Mouse (Mus musculus) midbrain, embryonic 11.5 days (tissue): ENCODE data around the gene Dyrk4. TPM values are rescaled to one million over a fixed set of nuclear protein-coding genes. Genes with fewer than 3 reads are reported as not detected.

Experiments
- ATAC-seq: fragments of 200-750 bp; cut with Nextera tagmentation; 2 replicates; pipeline ENCODE4 v1.8.0; 2017; ENCODE audit warnings: moderate TSS enrichment, moderate library complexity; ENCODE audit not compliant: low FRiP score
- DNase-seq: peaks from one replicate; pipeline ENCODE4 v3.0.0; 2015; ENCODE audit warnings: low spot score; ENCODE audit errors: missing footprints
- H3K27ac ChIP-seq: fragments of 300-500 bp; sonication (generic); 2 replicates; pipeline ENCODE4 v1.5.1; 2014; ENCODE audit warnings: low read depth, low read length
- H3K27me3 ChIP-seq: fragments of 300-500 bp; sonication (generic); 2 replicates; pipeline ENCODE4 v1.6.1; 2014; ENCODE audit warnings: mild to moderate bottlenecking, low read length, moderate library complexity, mixed read lengths; ENCODE audit not compliant: control insufficient read depth, insufficient read depth
- H3K36me3 ChIP-seq: fragments of 300-500 bp; sonication (generic); 2 replicates; pipeline ENCODE4 v1.6.1; 2014; ENCODE audit warnings: mild to moderate bottlenecking, low read length, moderate library complexity, mixed read lengths; ENCODE audit not compliant: control insufficient read depth, insufficient read depth
- H3K4me1 ChIP-seq: fragments of 300-500 bp; sonication (generic); 2 replicates; pipeline ENCODE4 v1.6.1; 2014; ENCODE audit warnings: low read length; ENCODE audit not compliant: control insufficient read depth, insufficient read depth
- H3K4me2 ChIP-seq: fragments of 300-500 bp; sonication (generic); 2 replicates; pipeline ENCODE4 v1.6.1; 2014; ENCODE audit warnings: mild to moderate bottlenecking, moderate library complexity
- H3K4me3 ChIP-seq: fragments of 300-500 bp; sonication (generic); 2 replicates; pipeline ENCODE4 v1.5.1; 2014; ENCODE audit warnings: low read depth, low read length
- H3K9ac ChIP-seq: fragments of 300-500 bp; sonication (generic); 2 replicates; pipeline ENCODE4 v1.6.1; 2014; ENCODE audit warnings: low read length
- H3K9me3 ChIP-seq: fragments of 300-500 bp; sonication (generic); 2 replicates; pipeline ENCODE4 v1.6.1; 2016; ENCODE audit warnings: low read length; ENCODE audit not compliant: control insufficient read depth
- WGBS: fragments of 180-500 bp; shearing (Covaris S2); extraction: QIAGEN DNeasy Blood & Tissue Kit; methylation state at CpG from one replicate; pipeline ENCODE4 v1.1.7; 2014; 5-methylcytosine and 5-hydroxymethylcytosine counted together
- polyA plus RNA-seq: library from polyadenylated mRNA; unstranded; fragments of >200 nt; fragmentation: Nextera tagmentation; extraction: Ambion mirVana; gene quantifications from 2 replicates; pipeline ENCODE4 v1.2.1, GENCODE M21; 2014

Gene Dyrk4
- polyA plus RNA-seq, 1 experiment from 2014 or later = 0.11 TPM

DNA sequence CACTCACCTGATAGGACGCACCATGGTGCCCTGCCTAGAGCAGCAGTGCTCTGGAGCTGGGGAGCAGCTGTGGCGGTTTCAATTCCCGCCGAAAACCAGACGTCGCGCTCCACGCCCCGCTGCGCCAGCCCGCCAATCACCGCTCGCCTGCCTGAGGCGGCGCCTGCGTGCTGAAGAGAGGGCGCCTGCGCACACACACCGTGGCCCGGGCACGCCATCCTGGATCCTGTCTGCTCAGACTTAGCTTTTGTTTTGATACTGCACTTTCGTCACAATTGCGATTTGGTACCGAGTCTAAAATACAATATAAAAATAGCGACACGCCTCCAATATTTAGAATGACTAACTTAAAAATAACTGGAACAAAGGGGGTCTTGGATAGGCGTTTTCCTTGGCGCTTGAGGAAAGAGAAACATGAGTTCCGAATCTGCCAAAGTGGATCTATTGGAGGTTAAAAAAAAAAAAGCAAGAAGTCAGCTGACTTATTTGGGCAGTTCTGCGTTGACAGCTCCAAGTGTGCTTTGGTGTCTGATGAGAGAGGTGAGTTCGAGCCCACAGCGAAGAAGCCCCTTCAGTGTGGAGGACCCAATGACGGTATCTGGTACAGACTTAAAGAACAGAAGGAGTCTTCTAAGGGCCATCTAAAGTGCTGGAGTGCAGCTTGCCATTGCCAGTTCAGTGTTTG lies 18.0 kb upstream of the Dyrk4 start, which contains the start of the genes Rad51ap1 and D6Wsu163e:
Gene Rad51ap1 (minus strand): TSS at position 101 of the 685 bp plus-strand sequence.
Gene D6Wsu163e (plus strand): TSS at position 476 of the 685 bp plus-strand sequence.
- H3K4me2 ChIP-seq = peak within 1 kb of the TSS; percentile 68
- ATAC-seq (peak; percentile 99), DNase-seq (peak; percentile 99)
- no peak within 1 kb of the TSS; the same call in 1 of the 2 replicates for H3K27ac ChIP-seq
- peak within 1 kb of the TSS; percentile 76 for H3K9ac ChIP-seq
- no peaks in the 10 kb centered on the region for H3K27me3 ChIP-seq
- H3K9me3 ChIP-seq = no peaks in the 10 kb centered on the region
- WGBS = under 1% methylated on average over 33 of the region's 33 CpGs
- H3K4me3 ChIP-seq = peak within 1 kb of the TSS; percentile 73
- H3K4me1 ChIP-seq = peaks cover 9% of the 10 kb centered on the region
- no peaks in the 10 kb centered on the region for H3K36me3 ChIP-seq

DNA sequence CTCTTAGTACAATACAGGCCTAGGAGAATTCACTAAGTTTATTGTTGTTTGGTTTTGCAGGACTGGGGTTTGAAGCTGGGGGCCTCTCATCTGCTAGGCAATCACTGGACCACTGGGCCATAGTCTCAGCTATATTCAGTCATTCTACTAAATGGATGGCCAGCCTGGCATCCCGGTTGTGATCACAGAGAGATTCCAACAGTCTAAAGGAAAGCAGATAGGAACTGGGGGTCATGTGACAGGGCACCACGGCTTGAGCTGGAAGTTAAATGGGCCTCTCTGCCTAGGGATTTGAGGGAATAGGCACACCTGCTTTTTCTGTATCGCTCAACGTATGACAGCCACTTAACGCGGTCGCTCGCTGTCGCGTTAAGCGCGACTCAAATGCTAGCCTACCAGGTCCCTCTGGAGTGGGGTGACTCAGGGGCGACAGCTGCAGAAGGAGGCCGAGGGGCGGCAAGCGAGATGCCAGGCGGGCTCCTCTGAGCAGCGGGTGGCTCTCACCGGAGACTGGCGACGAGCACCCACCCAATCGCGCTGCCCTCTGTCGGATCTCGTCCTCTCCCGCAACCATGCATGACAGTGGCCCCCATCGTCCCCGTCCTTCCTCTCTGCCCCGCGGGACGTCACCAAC lies 17.3 kb upstream of the Dyrk4 start:
- Histone ChIP-seq H3K4me2 (peak overlapping the region; percentile 68), H3K4me3 (peak overlapping the region; percentile 73), H3K9ac (peak overlapping the region; percentile 76), H3K27ac (no peak overlapping the region; the same call in 1 of the 2 replicates), H3K9me3 (no peaks in the 10 kb centered on the region), H3K36me3 (no peaks in the 10 kb centered on the region; the same call in 1 of the 2 replicates), H3K4me1 (peaks cover 9% of the 10 kb centered on the region), H3K27me3 (no peaks in the 10 kb centered on the region)
- DNase-seq (no peak), ATAC-seq (no peak)
- 1% methylated on average over 31 of the region's 31 CpGs for WGBS

DNA sequence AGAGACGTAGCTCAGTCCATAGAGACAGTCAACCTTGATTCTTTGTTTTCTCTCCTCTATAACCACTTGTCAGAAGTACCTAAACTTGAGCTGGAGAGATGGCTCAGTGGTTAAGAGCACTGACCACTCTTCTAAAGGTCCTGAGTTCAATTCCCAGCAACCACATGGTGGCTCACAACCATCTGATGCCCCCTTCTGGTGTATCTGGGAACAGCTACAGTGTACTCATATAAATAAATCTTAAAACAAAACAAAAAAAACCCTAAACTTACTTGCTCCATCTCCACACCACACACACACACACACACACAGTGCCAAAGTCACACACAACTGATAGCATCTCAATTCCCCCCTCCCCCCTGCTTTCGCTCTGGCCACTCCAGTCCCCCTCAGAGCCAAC lies 16.4 kb upstream of the Dyrk4 start:
- no peak for DNase-seq
- Histone ChIP-seq H3K4me1 (peaks cover 9% of the 10 kb centered on the region), H3K36me3 (peaks cover 5% of the 10 kb centered on the region; the same call in 1 of the 2 replicates), H3K27ac (no peak overlapping the region), H3K4me3 (peak overlapping the region; percentile 73; the same call in 1 of the 2 replicates), H3K9me3 (no peaks in the 10 kb centered on the region), H3K4me2 (peak overlapping the region; percentile 68), H3K9ac (peak overlapping the region; percentile 76; the same call in 1 of the 2 replicates), H3K27me3 (no peaks in the 10 kb centered on the region)
- no peak for ATAC-seq
- 70% methylated on average over 2 of the region's 2 CpGs for whole genome bisulfite sequencing

DNA sequence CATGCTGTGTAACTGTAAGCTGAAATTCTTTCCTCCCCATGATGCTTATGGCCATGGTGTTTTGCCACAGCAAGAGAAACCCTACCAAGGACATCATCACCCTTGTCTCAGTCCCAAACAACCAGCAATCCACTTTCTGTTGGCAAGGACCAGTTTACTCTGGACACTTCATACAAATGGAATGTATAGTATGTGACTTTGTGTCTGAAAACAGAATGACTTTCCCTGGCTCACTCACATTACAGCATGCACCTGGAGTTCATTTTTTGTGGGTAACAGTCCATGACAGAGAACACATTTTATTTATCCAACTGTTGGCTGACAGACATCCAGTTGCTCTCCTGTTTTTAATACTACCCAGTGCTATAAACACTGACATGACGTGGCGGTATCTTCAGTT lies 11.3 kb upstream of the Dyrk4 start:
- no peak overlapping the region for H3K4me3 ChIP-seq
- H3K27me3 ChIP-seq = no peaks in the 10 kb centered on the region
- H3K9me3 ChIP-seq = no peaks in the 10 kb centered on the region
- H3K36me3 ChIP-seq = peaks cover 9% of the 10 kb centered on the region; the same call in 1 of the 2 replicates
- 99% methylated on average over 2 of the region's 2 CpGs for WGBS
- H3K4me1 ChIP-seq = no peaks in the 10 kb centered on the region
- no peak overlapping the region for H3K4me2 ChIP-seq
- no peak for ATAC-seq
- no peak overlapping the region for H3K9ac ChIP-seq
- DNase-seq = no peak
- H3K27ac ChIP-seq = no peak overlapping the region

DNA sequence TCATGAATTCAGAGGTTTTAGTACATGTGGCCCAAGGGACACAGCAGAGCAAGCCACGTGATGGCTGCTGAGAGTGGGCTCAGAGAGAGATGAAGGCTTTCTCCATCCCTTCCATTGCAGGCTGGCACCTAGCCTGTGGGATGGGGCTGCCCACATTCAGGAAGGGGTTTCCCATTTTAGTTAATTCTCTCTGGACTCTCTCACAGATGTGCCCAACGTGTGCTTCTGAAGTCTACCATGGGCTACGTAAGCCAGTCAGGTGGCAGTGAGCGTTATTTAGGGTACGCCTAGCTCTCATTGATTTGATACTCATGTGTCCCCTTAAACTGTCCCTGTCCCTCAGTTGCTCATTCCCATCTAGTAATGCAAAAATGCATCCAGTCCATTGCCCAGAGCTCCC lies 6.7 kb downstream of the Dyrk4 start:
- Histone ChIP-seq H3K9ac (no peak overlapping the region), H3K4me2 (no peak overlapping the region), H3K27ac (no peak overlapping the region), H3K4me3 (no peak overlapping the region), H3K9me3 (no peaks in the 10 kb centered on the region), H3K27me3 (no peaks in the 10 kb centered on the region), H3K36me3 (no peaks in the 10 kb centered on the region), H3K4me1 (no peaks in the 10 kb centered on the region)
- 87% methylated on average over 5 of the region's 5 CpGs for WGBS
- ATAC-seq (no peak), DNase-seq (no peak)

DNA sequence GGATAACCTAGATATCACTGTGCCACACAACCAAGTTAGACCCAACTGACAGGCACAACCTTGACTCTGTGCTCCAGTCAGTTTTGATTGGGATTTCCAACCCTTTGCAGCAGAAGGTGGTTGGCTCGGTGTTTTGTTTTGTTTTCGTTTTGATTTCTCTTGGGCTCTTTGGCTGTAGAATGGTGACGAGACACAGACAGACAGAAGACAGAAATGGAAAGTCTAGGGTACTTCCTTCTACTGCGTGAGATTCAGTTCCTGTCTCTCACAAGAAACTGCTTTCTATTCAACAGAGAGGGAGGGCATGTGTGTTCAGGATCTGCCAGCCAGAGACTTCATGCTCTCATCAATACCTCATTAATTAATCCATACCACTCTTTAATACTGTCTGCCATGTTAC lies 10.9 kb downstream of the Dyrk4 start:
- Histone ChIP-seq H3K9me3 (no peaks in the 10 kb centered on the region), H3K4me2 (no peak overlapping the region), H3K36me3 (no peaks in the 10 kb centered on the region), H3K27me3 (no peaks in the 10 kb centered on the region), H3K4me3 (no peak overlapping the region), H3K27ac (no peak overlapping the region), H3K4me1 (no peaks in the 10 kb centered on the region), H3K9ac (no peak overlapping the region)
- 87% methylated on average over 4 of the region's 4 CpGs for WGBS
- ATAC-seq (no peak), DNase-seq (no peak)

DNA sequence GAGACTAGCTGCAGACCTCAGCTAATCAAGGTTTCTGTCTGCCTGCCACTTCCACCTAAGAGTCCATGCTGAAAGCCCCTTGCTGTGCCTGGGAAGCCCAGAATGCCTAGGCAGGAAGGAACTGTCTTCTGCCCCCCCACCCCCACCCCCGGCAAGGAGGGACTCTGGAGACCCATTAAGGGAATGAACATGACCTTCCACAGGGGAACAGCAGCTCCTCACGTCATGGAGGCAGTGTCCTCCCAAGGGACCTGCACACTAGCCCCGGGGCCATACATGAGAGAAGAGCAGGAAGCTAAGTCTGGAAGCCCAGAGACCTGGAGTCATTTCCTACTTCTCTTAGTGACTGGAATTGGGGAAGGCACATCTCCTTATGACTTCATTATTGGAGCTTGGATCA lies 13.8 kb downstream of the Dyrk4 start:
- ATAC-seq = no peak
- DNase-seq = no peak
- H3K27ac ChIP-seq = no peak overlapping the region
- H3K4me3 ChIP-seq = no peak overlapping the region
- no peaks in the 10 kb centered on the region for H3K36me3 ChIP-seq
- H3K4me1 ChIP-seq = no peaks in the 10 kb centered on the region
- H3K9me3 ChIP-seq = no peaks in the 10 kb centered on the region
- H3K9ac ChIP-seq = no peak overlapping the region
- 71% methylated on average over 3 of the region's 3 CpGs for WGBS
- no peaks in the 10 kb centered on the region for H3K27me3 ChIP-seq
- H3K4me2 ChIP-seq = no peak overlapping the region

DNA sequence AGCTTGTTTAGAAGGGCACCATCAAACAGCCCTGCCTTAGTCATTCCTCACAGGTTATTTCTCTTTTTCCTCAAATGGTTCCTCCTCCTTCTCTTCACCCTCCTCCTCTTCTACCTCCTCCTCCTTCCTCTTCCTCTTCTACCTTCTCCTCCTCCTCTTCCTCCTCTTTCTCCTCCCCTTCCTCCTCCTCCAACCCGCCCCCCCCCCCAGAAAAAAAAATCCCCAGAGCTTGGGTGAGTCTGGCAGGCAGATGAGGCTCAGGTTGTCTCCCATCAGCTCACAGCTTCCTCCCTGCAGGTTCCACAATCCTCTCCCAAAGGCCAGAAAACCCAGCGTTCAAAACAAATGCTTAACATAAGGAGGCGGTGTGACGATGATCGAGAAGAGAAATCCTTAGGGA lies 14.3 kb downstream of the Dyrk4 start:
- H3K27ac ChIP-seq = no peak overlapping the region
- no peak overlapping the region for H3K4me3 ChIP-seq
- H3K9me3 ChIP-seq = no peaks in the 10 kb centered on the region
- no peaks in the 10 kb centered on the region for H3K36me3 ChIP-seq
- no peaks in the 10 kb centered on the region for H3K27me3 ChIP-seq
- H3K4me1 ChIP-seq = no peaks in the 10 kb centered on the region
- ATAC-seq (no peak), DNase-seq (no peak)
- 81% methylated on average over 4 of the region's 5 CpGs for whole genome bisulfite sequencing
- no peak overlapping the region for H3K4me2 ChIP-seq
- H3K9ac ChIP-seq = no peak overlapping the region

DNA sequence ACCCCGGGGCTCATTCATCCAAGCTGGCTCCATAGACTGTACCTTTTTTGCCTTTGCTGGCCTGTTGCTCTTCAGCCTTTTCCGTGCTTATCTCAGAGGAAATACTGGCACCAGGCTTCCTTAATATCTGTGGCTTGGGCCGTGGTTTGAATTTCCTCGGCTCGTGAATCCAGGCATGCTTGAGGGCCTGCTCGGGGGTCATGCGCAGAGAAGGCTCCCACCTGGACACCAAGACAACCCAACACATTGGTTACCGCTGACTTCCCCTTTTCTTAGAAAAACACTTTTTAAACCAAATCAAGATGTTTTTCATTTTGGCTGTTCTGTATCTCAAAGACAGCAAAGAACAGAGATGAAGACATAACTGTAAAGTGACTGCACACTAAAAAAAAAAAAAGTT lies 44.5 kb downstream of the Dyrk4 start:
- no peak overlapping the region for H3K4me3 ChIP-seq
- no peak overlapping the region for H3K9ac ChIP-seq
- DNase-seq (no peak), ATAC-seq (no peak)
- no peaks in the 10 kb centered on the region for H3K27me3 ChIP-seq
- no peaks in the 10 kb centered on the region for H3K4me1 ChIP-seq
- H3K9me3 ChIP-seq = no peaks in the 10 kb centered on the region
- WGBS = 86% methylated on average over 8 of the region's 8 CpGs
- H3K36me3 ChIP-seq = no peaks in the 10 kb centered on the region
- no peak overlapping the region for H3K27ac ChIP-seq
- no peak overlapping the region for H3K4me2 ChIP-seq
